Mouse (Mus musculus) ES-E14 (cell line): ENCODE measurements around the gene Zbtb20. TPM values are rescaled to one million over a fixed set of nuclear protein-coding genes. Genes with fewer than 3 reads are reported as not detected.

Source experiments
- DNase-seq: peaks from one replicate; pipeline ENCODE4 v3.0.0-alpha.2; 2013; ENCODE audit warnings: low read depth, low spot score
- H3K27ac ChIP-seq: 2 replicates; pipeline ENCODE4 v1.5.1; 2012; ENCODE audit warnings: low read depth, mild to moderate bottlenecking, low read length, moderate library complexity, mixed read lengths; ENCODE audit not compliant: poor library complexity, insufficient read depth, severe bottlenecking
- H3K36me3 ChIP-seq: 2 replicates; pipeline ENCODE4 v1.6.1; 2012; ENCODE audit warnings: mild to moderate bottlenecking, low read length, moderate library complexity, mixed read lengths; ENCODE audit not compliant: control insufficient read depth, poor library complexity, insufficient read depth, severe bottlenecking
- H3K4me1 ChIP-seq, 2 experiments: fragments of 150-350 bp in 1 of 2; sonication (generic) in 1 of 2; 2 replicates each; pipeline ENCODE4 v1.6.1; 2012; ENCODE audit warnings: low read length in 2 of 2, mild to moderate bottlenecking in 1 of 2, mixed read lengths in 1 of 2; ENCODE audit not compliant: control insufficient read depth in 2 of 2, insufficient read depth in 2 of 2, poor library complexity in 1 of 2
- H3K4me3 ChIP-seq, 2 experiments: fragments of 150-350 bp in 1 of 2; sonication (generic) in 1 of 2; 2 replicates each; pipeline ENCODE4 v1.5.1; 2012; ENCODE audit warnings: low read length in 2 of 2, low read depth in 1 of 2, mild to moderate bottlenecking in 1 of 2, mixed read lengths in 1 of 2; ENCODE audit not compliant: insufficient read depth in 1 of 2, poor library complexity in 1 of 2, severe bottlenecking in 1 of 2
- H3K9ac ChIP-seq: 2 replicates; pipeline ENCODE4 v1.6.1; 2012; ENCODE audit warnings: low read depth, mild to moderate bottlenecking, low read length, mixed read lengths; ENCODE audit not compliant: poor library complexity, insufficient read depth, severe bottlenecking
- H3K9me3 ChIP-seq: fragments of 150-350 bp; sonication (generic); 2 replicates; pipeline ENCODE4 v1.6.1; 2012; ENCODE audit warnings: low read depth, mild to moderate bottlenecking, low read length; ENCODE audit not compliant: control insufficient read depth, insufficient read depth
- CHD2 ChIP-seq: IDR thresholded peaks from 2 replicates; pipeline ENCODE4 v1.6.1; 2014; ENCODE audit warnings: mild to moderate bottlenecking, low read depth, low read length, inconsistent platforms
- HCFC1 ChIP-seq: IDR thresholded peaks from 2 replicates; pipeline ENCODE4 v1.6.1; 2012; ENCODE audit warnings: low read length, inconsistent platforms, borderline replicate concordance; ENCODE audit not compliant: insufficient read depth
- MAFK ChIP-seq: IDR thresholded peaks from 2 replicates; pipeline ENCODE4 v1.6.1; 2014; ENCODE audit warnings: mild to moderate bottlenecking, low read depth, low read length, inconsistent platforms; ENCODE audit not compliant: insufficient read depth
- ZC3H11A ChIP-seq: IDR thresholded peaks from 2 replicates; pipeline ENCODE4 v1.6.1; 2012; ENCODE audit warnings: low read depth, mild to moderate bottlenecking, inconsistent platforms, low read length, borderline replicate concordance
- ZNF384 ChIP-seq: IDR thresholded peaks from 2 replicates; pipeline ENCODE4 v1.6.1; 2012; ENCODE audit warnings: low read depth, low read length, inconsistent platforms
- in situ Hi-C, 2 experiments: fragments of 600-800 bp; cut with MboI; formaldehyde crosslinking; loops; one replicate each; pipeline ENCODE4 v1.15.1; 2025; ENCODE audit warnings: low sequenced_read_pairs in 2 of 2, inconsistent platforms in 1 of 2; ENCODE audit not compliant: unreplicated experiment in 2 of 2
- total RNA-seq: library from RNA; depleted of rRNA; stranded (reverse); fragments of 300-350 nt; gene quantifications from 2 replicates; pipeline ENCODE4 v1.2.3, GENCODE M21; 2012

The Zbtb20 gene
- total RNA-seq, 1 experiment, result 4.0 TPM

- Histone ChIP-seq H3K4me1 (no peaks in the 10 kb centered on the region), H3K4me3 (no peak overlapping the region), H3K9me3 (no peaks in the 10 kb centered on the region), H3K27ac (no peak overlapping the region), H3K9ac (no peak overlapping the region), H3K36me3 (no peaks in the 10 kb centered on the region)
- TF ChIP-seq CHD2, result no peak
- no peak for TF ChIP-seq HCFC1
- no peak for DNase-seq
- in situ Hi-C loops, result no loop called here
Measured at GRCm38 (mm10) chr16:43274057-43274595, 398.4 kb downstream of the Zbtb20 start.

- Histone ChIP-seq H3K9me3 (no peaks in the 10 kb centered on the region), H3K36me3 (no peaks in the 10 kb centered on the region), H3K4me1 (no peaks in the 10 kb centered on the region), H3K4me3 (no peak overlapping the region), H3K27ac (no peak overlapping the region), H3K9ac (no peak overlapping the region)
- no peak for DNase-seq
- no peak for TF ChIP-seq HCFC1
- no peak for TF ChIP-seq CHD2
- TF ChIP-seq ZC3H11A, result no peak
- TF ChIP-seq ZNF384, result no peak
- TF ChIP-seq MAFK, result no peak
- in situ Hi-C loops, result no loop called here
Measured at GRCm38 (mm10) chr16:43276764-43277163, 401.1 kb downstream of the Zbtb20 start.

DNA sequence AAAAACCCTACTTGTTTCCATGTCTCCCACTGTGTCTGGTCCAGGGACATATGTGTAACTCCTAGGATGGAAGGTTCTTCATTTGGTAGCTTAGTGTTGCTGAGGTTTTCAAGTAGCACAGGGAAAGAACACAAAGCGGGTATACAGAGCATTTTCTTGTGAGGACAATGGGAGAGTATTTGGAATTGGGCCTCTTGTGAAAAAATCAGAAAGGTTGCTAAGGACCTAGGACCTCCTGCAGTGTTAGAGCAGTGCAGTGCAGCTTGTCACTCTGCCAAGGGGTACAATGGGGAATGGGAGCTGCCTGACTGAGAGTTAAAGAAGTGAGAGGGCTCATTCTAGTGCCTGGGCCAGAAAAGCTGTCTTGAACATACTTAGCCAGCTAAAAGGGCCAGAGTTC lies 410.6 kb downstream of the Zbtb20 start:
- in situ Hi-C loops, result no loop called here
- Histone ChIP-seq H3K9me3 (no peaks in the 10 kb centered on the region), H3K4me1 (no peaks in the 10 kb centered on the region), H3K4me3 (no peak overlapping the region), H3K9ac (no peak overlapping the region), H3K36me3 (no peaks in the 10 kb centered on the region), H3K27ac (no peak overlapping the region)
- no peak for DNase-seq
- TF ChIP-seq ZC3H11A (no peak), MAFK (no peak), CHD2 (no peak), HCFC1 (no peak), ZNF384 (no peak)

GRCm38 (mm10) chr16:43286783-43287383 lies 411.2 kb downstream of the Zbtb20 start:
- no peak for DNase-seq
- Histone ChIP-seq H3K9ac (no peak overlapping the region), H3K4me1 (no peaks in the 10 kb centered on the region), H3K4me3 (no peak overlapping the region), H3K36me3 (no peaks in the 10 kb centered on the region), H3K27ac (no peak overlapping the region), H3K9me3 (no peaks in the 10 kb centered on the region)
- in situ Hi-C loops, result no loop called here
- TF ChIP-seq ZC3H11A (no peak), HCFC1 (no peak), ZNF384 (no peak), MAFK (no peak), CHD2 (no peak)

- TF ChIP-seq HCFC1 (no peak), MAFK (no peak), CHD2 (no peak), ZC3H11A (no peak), ZNF384 (no peak)
- Histone ChIP-seq H3K4me3 (no peak overlapping the region), H3K9ac (no peak overlapping the region), H3K9me3 (no peaks in the 10 kb centered on the region), H3K36me3 (no peaks in the 10 kb centered on the region), H3K27ac (no peak overlapping the region), H3K4me1 (no peaks in the 10 kb centered on the region)
- no peak for DNase-seq
- in situ Hi-C loops, result no loop called here
Measured at GRCm38 (mm10) chr16:43291423-43291822, 415.7 kb downstream of the Zbtb20 start.
